In the genomic region with DNA sequence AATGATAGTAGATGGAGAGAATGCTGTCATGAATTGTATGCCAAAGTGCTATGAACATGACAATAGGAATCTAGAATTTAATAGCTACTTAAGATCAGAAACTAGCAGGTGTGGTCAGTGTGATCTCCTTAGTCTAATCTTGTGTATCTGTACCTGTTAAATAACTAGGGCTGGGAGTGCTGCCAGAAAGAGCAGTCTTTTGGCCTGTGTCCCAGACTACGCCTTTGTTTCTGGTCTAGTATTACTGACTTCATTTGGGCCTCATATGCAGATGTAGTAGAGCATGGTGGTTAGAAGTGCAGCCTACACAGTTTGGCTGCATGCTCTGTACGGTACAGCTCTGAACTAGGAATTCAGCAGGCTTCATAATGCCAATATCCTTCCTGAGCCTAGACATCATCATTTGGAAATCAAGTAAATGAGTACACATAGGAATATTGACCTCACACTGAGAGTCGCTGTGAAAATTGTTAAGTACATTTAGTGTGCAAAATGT, we compare ENCODE assay signal across 12 mouse cellular contexts.
A peak's percentile ranks its signal among the peaks of the same experiment; 100 is the strongest.
DNase-seq lines count a peak whose midpoint lies in the region; ATAC-seq and TF ChIP-seq lines count a peak whose summit lies in the region.
"Had no signal": no experiment of that assay in that cellular context is flagged by ENCODE, and none has a peak within 500 bp of the region (broad histone marks: within the 10 kb centered on the region; RNA-seq: fewer than 3 reads in every experiment).

No protein-coding gene starts in this region.

- no peaks in the 10 kb centered on the region for H3K9me3 ChIP-seq in hindbrain, postnatal 0 days (ENCODE audit: low read length)
- H3K9me3 ChIP-seq in hindbrain, embryonic 13.5 days = no peaks in the 10 kb centered on the region
- H3K9me3 ChIP-seq in MEL (replicated peaks; ENCODE audit: insufficient read depth, low read length) = no peaks in the 10 kb centered on the region
- H3K9me3 ChIP-seq: intestine, embryonic 15.5 days; lung, embryonic 15.5 days had no signal

- H3K4me1 ChIP-seq in hindbrain, postnatal 0 days (ENCODE audit: insufficient read depth, low read length) = no peaks in the 10 kb centered on the region
- no peaks in the 10 kb centered on the region for H3K4me1 ChIP-seq in hindbrain, embryonic 13.5 days (replicated peaks)
- no peaks in the 10 kb centered on the region for H3K4me1 ChIP-seq in MEL (ENCODE audit: control insufficient read depth in 1 of 2, insufficient read depth in 2 of 2, low read length in 2 of 2)
- H3K4me1 ChIP-seq in lung, adult 2 months (ENCODE audit: control insufficient read depth, insufficient read depth, low read length) = no peaks in the 10 kb centered on the region
- H3K4me1 ChIP-seq: intestine, embryonic 15.5 days; lung, embryonic 15.5 days had no signal

- no peak overlapping the region for H3K4me3 ChIP-seq in hindbrain, postnatal 0 days (ENCODE audit: low read length)
- no peak overlapping the region for H3K4me3 ChIP-seq in hindbrain, embryonic 13.5 days
- no peak overlapping the region for H3K4me3 ChIP-seq in MEL (ENCODE audit: control insufficient read depth in 1 of 2, insufficient read depth in 1 of 2, low read depth in 2 of 2, low read length in 2 of 2)
- no peak overlapping the region for H3K4me3 ChIP-seq in lung, adult 2 months (replicated peaks; ENCODE audit: extremely low read depth, low read depth, low read length)
- H3K4me3 ChIP-seq: intestine, embryonic 15.5 days; lung, embryonic 15.5 days had no signal

- WGBS in hindbrain, postnatal 0 days = 64% methylated on average over 3 of the region's 3 CpGs
- WGBS in hindbrain, embryonic 13.5 days = 85% methylated on average over 3 of the region's 3 CpGs
- WGBS in lung, adult 2 months = 79% methylated on average over 3 of the region's 3 CpGs

- no peak for ATAC-seq in hindbrain, postnatal 0 days
- ATAC-seq in hindbrain, embryonic 13.5 days (ENCODE audit: low FRiP score) = no peak
- ATAC-seq in megakaryocyte progenitor cell, adult 5-6 weeks (replicated peaks; ENCODE audit: poor library complexity) = no peak
- ATAC-seq: intestine, embryonic 15.5 days had no signal

- no peaks in the 10 kb centered on the region for H3K79me2 ChIP-seq in MEL (ENCODE audit: control insufficient read depth, insufficient read depth, low read length, poor library complexity)

- H3K4me2 ChIP-seq in hindbrain, postnatal 0 days (ENCODE audit: low read depth, low read length) = no peak overlapping the region
- H3K4me2 ChIP-seq in hindbrain, embryonic 13.5 days = no peak overlapping the region
- H3K4me2 ChIP-seq: intestine, embryonic 15.5 days; lung, embryonic 15.5 days had no signal

- no peak for TF ChIP-seq CTCF in hindbrain, postnatal 0 days (IDR thresholded peaks at IDR 0.05; ENCODE audit: low read depth)
- no peak for TF ChIP-seq CTCF in MEL (IDR thresholded peaks at IDR 0.05 in 2 of 3, conservative IDR thresholded peaks at IDR 0.05 in 1 of 3; ENCODE audit: control insufficient read depth in 1 of 3, insufficient read depth in 1 of 3, low read depth in 2 of 3, low read length in 3 of 3, poor library complexity in 1 of 3, severe bottlenecking in 1 of 3)
- TF ChIP-seq CTCF in brain, embryonic 14.5 days (IDR thresholded peaks at IDR 0.05; ENCODE audit: borderline replicate concordance, extremely low read depth, insufficient read depth, insufficient read length) = no peak
- TF ChIP-seq CTCF in lung, adult 2 months (IDR thresholded peaks at IDR 0.05; ENCODE audit: insufficient read depth, low read length) = no peak

- no peak for TF ChIP-seq POLR2A in MEL (IDR thresholded peaks at IDR 0.05; ENCODE audit: control insufficient read depth in 1 of 2, insufficient read depth in 1 of 2, low read depth in 1 of 2, low read length in 2 of 2, poor library complexity in 1 of 2)
- TF ChIP-seq POLR2A in brain, embryonic 14.5 days (IDR thresholded peaks at IDR 0.05; ENCODE audit: borderline replicate concordance, extremely low read depth, insufficient read depth, insufficient read length, poor library complexity, severe bottlenecking) = no peak
- no peak for TF ChIP-seq POLR2A in lung, adult 2 months (IDR thresholded peaks at IDR 0.05; ENCODE audit: borderline replicate concordance, extremely low read depth, low read depth, low read length)

- H3K36me3 ChIP-seq in hindbrain, postnatal 0 days (ENCODE audit: insufficient read depth, low read length) = no peaks in the 10 kb centered on the region
- H3K36me3 ChIP-seq in hindbrain, embryonic 13.5 days = no peaks in the 10 kb centered on the region
- H3K36me3 ChIP-seq in MEL (ENCODE audit: control insufficient read depth in 1 of 2, insufficient read depth in 2 of 2, low read length in 2 of 2) = no peaks in the 10 kb centered on the region
- H3K36me3 ChIP-seq: intestine, embryonic 15.5 days; lung, embryonic 15.5 days had no signal

- no peak overlapping the region for H3K27ac ChIP-seq in hindbrain, postnatal 0 days
- H3K27ac ChIP-seq in hindbrain, embryonic 13.5 days = no peak overlapping the region
- H3K27ac ChIP-seq in MEL (ENCODE audit: control insufficient read depth, low read depth, low read length) = no peak overlapping the region
- H3K27ac ChIP-seq: intestine, embryonic 15.5 days; lung, embryonic 15.5 days had no signal

- TF ChIP-seq EP300 in MEL (IDR thresholded peaks at IDR 0.05; ENCODE audit: low read depth in 1 of 2, low read length in 2 of 2) = no peak

- peak; percentile 1 for DNase-seq in hindbrain, postnatal 0 days (ENCODE audit: low spot score)
- peak; percentile 0 for DNase-seq in MEL (ENCODE audit: low read depth, low spot score)
- DNase-seq in brain, embryonic 14.5 days (ENCODE audit: low read depth) = peak; percentile 63
- DNase-seq in cerebellum, postnatal 25 days = peak; percentile 40 to 69
- DNase-seq in lung, adult 2 months = no peak
- no peak for DNase-seq in ovary, postnatal 14 days (ENCODE audit: low spot score)
- DNase-seq: adrenal gland, postnatal 10 days; layer of hippocampus, adult 9-11 months had no signal

- H3K9ac ChIP-seq in hindbrain, postnatal 0 days (replicated peaks; ENCODE audit: low read length) = no peak overlapping the region
- H3K9ac ChIP-seq in hindbrain, embryonic 13.5 days = no peak overlapping the region
- H3K9ac ChIP-seq in MEL (ENCODE audit: control insufficient read depth, low read depth, low read length, poor library complexity, severe bottlenecking) = no peak overlapping the region
- H3K9ac ChIP-seq: intestine, embryonic 15.5 days; lung, embryonic 15.5 days had no signal

- no peak for TF ChIP-seq RAD21 in MEL (IDR thresholded peaks at IDR 0.05; ENCODE audit: low read depth, low read length)

- no peaks in the 10 kb centered on the region for H3K27me3 ChIP-seq in hindbrain, postnatal 0 days (ENCODE audit: insufficient read depth, low read length)
- no peaks in the 10 kb centered on the region for H3K27me3 ChIP-seq in hindbrain, embryonic 13.5 days
- no peaks in the 10 kb centered on the region for H3K27me3 ChIP-seq in MEL (ENCODE audit: control insufficient read depth in 1 of 2, insufficient read depth in 2 of 2, low read length in 2 of 2)
- H3K27me3 ChIP-seq: intestine, embryonic 15.5 days; lung, embryonic 15.5 days had no signal

TF ChIP-seq in MEL, 35 proteins besides CTCF, POLR2A, EP300 and RAD21:
- TF ChIP-seq KAT2A (conservative IDR thresholded peaks at IDR 0.05; ENCODE audit: low read depth, low read length) (no peak), MAX (IDR thresholded peaks at IDR 0.05; ENCODE audit: low read length) (no peak), ZC3H11A (IDR thresholded peaks at IDR 0.05; ENCODE audit: low read depth, low read length) (no peak), ZMIZ1 (IDR thresholded peaks at IDR 0.05; ENCODE audit: low read depth, low read length) (no peak), SIN3A (IDR thresholded peaks at IDR 0.05; ENCODE audit: low read length) (no peak), CHD2 (IDR thresholded peaks at IDR 0.05; ENCODE audit: low read length) (no peak), TCF12 (IDR thresholded peaks at IDR 0.05; ENCODE audit: low read depth, low read length) (no peak), RCOR1 (IDR thresholded peaks at IDR 0.05; ENCODE audit: low read depth, low read length) (no peak), BHLHE40 (IDR thresholded peaks at IDR 0.05; ENCODE audit: borderline replicate concordance, low read depth, low read length) (no peak), NRF1 (IDR thresholded peaks at IDR 0.05; ENCODE audit: insufficient read depth, low read depth, low read length, poor library complexity, severe bottlenecking) (no peak), ETS1 (IDR thresholded peaks at IDR 0.05; ENCODE audit: low read depth, low read length) (no peak), NELFE (IDR thresholded peaks at IDR 0.05; ENCODE audit: low read depth, low read length) (no peak), HCFC1 (IDR thresholded peaks at IDR 0.05; ENCODE audit: low read depth, low read length) (no peak), GATA1 (IDR thresholded peaks at IDR 0.05; ENCODE audit: low read depth, low read length) (no peak), MAFK (IDR thresholded peaks at IDR 0.05; ENCODE audit: borderline replicate concordance, low read depth, low read length) (no peak), E2F4 (IDR thresholded peaks at IDR 0.05; ENCODE audit: borderline replicate concordance, low read depth, low read length) (no peak)

Comparison
In these comparisons a context has a peak if more than half of its experiments do, and no peak if none do; other contexts are left out.
1. DNase-seq: peak in hindbrain, postnatal 0 days (single experiment), MEL (single experiment), brain, embryonic 14.5 days (single experiment) and cerebellum, postnatal 25 days (2 of 2); none in lung, adult 2 months (single experiment) and ovary, postnatal 14 days (single experiment).